Mouse (Mus musculus) MEL (cell line): ENCODE measurements around the gene Mettl27.

Source experiments
- EP300 ChIP-seq, 2 experiments: IDR thresholded peaks; 2 replicates each; pipeline ENCODE4 v1.6.1; 2011; ENCODE audit warnings: improper control_type of control experiment in 2 of 2, low read length in 2 of 2, low read depth in 1 of 2, mild to moderate bottlenecking in 1 of 2
- KAT2A ChIP-seq: conservative IDR thresholded peaks from 2 replicates; pipeline ENCODE4 v1.6.1; 2012; ENCODE audit warnings: low read depth, low read length, improper control_type of control experiment, inconsistent platforms

- no peak for TF ChIP-seq KAT2A
- TF ChIP-seq EP300 (IDR thresholded peaks at IDR 0.05; ENCODE audit: low read depth in 1 of 2, low read length in 2 of 2) = no peak
These were observed 49.1 kb upstream of the Mettl27 start for GRCm38 (mm10) chr5:134883077-134883476.
